Mouse (Mus musculus) layer of hippocampus, adult 2 months (tissue): ENCODE results near the gene Il18r1. TPM values are rescaled to one million over a fixed set of nuclear protein-coding genes. Genes with fewer than 3 reads are reported as not detected.

ENCODE experiments used
- DNase-seq, 2 experiments: peaks; one replicate each; pipeline ENCODE4 v3.0.0; 2022; ENCODE audit warnings: low spot score in 2 of 2
- H3K27ac ChIP-seq: fragments of 200-600 bp; 2 replicates; pipeline ENCODE4 v1.8.1; 2022
- H3K4me3 ChIP-seq: fragments of 200-600 bp; 2 replicates; pipeline ENCODE4 v1.8.1; 2022; ENCODE audit warnings: mild to moderate bottlenecking
- CTCF ChIP-seq: fragments of 200-600 bp; conservative IDR thresholded peaks from 2 replicates; pipeline ENCODE4 v1.8.1; 2022; ENCODE audit warnings: antibody characterized with exemption, mild to moderate bottlenecking, moderate library complexity
- total RNA-seq, 2 experiments: library from RNA; stranded (reverse); gene quantifications; 2 replicates each; pipeline ENCODE4 v1.2.3; 2021

The Il18r1 gene
- total RNA-seq, 2 experiments from 2014 or later = not detected

DNA sequence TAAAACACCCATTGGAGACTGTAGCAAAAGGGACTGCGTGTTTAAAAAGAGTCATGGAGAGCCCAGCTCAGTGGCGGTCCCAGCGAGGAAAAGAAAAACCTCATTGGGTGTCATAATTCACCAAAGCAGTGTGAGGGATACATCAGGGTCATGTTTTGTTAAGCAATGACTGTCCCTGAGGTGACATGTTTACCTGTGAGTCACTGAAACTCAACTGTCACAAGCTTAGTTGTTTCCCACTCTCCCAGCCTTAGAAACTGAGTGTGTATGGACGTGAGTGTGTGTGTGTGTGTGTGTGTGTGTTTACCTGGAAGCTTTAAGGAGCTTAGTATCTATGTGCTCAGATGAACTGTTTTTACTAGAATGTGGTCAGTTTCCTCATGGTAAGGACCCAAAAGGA is 2.0 kb downstream of the Il18r1 start:
- no peak for TF ChIP-seq CTCF

GRCm38 (mm10) chr1:40468805-40469204 is 3.5 kb downstream of the Il18r1 start:
- Histone ChIP-seq H3K4me3 (no peak overlapping the region), H3K27ac (no peak overlapping the region)
- TF ChIP-seq CTCF = no peak
- no peak for DNase-seq

More for the DNA sequence above, 2.0 kb downstream of the Il18r1 start:
- H3K27ac ChIP-seq = no peak overlapping the region
- no peak overlapping the region for H3K4me3 ChIP-seq
- DNase-seq = no peak

DNA sequence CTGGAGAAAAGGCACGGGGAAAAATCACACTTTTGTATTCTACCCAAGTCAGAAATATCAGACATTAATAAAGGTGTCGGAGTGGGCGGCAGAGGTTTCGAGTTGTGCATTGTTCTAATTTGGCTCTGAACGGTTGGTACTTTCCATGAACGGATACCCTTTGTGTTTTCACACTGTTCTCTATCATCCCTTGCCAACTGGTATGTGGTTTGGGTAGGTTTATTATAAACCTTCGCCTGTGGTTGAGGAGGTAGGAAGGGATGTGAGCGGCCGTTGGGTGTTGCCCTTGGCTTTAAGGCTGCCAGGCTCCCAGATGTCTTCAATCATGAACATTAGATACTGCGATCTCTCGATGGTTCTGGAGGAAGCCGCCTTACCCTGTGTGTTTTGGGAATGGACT is 4.5 kb downstream of the Il18r1 start:
- Histone ChIP-seq H3K27ac (no peak overlapping the region), H3K4me3 (no peak overlapping the region)
- TF ChIP-seq CTCF = no peak
- DNase-seq = no peak

DNA sequence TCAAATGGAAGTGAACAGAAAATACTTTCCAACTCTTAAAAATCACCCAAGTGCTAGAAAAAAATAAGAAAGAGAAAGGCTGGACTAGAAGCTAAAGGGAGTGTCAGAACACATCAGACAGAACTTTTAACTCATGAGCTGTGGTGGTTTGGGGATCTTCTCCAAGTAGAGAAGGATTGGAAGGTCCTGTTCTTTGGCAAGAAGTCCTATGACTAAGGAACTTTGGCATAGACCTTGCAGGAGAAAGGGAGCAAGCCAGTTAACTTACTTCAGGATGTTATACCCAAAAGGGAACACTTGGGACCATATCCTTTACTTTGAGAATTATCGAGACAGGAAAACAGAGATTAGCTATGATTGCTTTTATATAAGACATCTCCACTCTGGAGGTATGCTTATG is 7.0 kb downstream of the Il18r1 start:
- Histone ChIP-seq H3K27ac (no peak overlapping the region), H3K4me3 (no peak overlapping the region)
- no peak for DNase-seq
- TF ChIP-seq CTCF = no peak

- no peak overlapping the region for H3K4me3 ChIP-seq
- no peak for TF ChIP-seq CTCF
- no peak overlapping the region for H3K27ac ChIP-seq
- DNase-seq = no peak
Observed at GRCm38 (mm10) chr1:40473640-40474039, 8.3 kb downstream of the Il18r1 start.

DNA sequence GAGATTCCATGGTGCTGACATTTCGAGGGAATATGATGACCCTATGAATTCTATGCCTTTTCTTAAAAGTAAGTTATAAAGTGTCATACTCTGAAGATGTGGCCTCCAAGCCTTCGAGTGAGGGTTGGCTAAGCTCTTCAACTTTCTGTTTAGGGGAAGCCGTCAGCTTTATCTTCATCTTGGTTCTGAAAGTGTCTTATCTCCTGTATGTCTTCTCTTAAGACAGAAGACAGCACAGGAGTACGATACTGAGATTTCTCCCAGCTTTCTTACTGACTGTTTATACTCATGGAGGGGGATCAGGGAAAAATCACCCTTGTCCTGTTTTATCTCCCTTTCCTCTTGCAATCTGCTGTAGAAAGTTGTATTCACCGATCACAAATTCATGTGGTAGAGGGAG is 9.0 kb downstream of the Il18r1 start:
- DNase-seq = no peak
- H3K27ac ChIP-seq = no peak overlapping the region
- no peak for TF ChIP-seq CTCF
- no peak overlapping the region for H3K4me3 ChIP-seq

DNA sequence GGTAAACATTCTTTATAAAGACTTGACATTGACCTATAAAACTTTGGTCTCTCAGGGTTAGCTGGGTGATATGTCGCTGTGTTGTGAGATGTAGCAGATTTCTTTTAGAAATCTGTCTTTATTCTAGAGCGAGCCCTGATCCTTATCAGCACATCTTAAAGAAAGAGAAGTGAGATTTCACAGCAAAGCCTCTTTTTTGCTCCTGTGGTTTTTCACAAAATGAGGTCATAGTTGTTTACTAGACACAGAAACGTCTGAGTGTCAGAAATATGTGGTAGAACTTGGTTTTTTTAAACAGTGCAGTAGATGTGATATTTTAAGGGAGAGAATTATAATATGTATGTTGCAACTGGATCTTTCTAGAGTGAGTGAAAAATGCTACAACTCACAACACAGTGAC is 10.3 kb downstream of the Il18r1 start:
- TF ChIP-seq CTCF = no peak
- H3K4me3 ChIP-seq = no peak overlapping the region
- H3K27ac ChIP-seq = no peak overlapping the region
- DNase-seq = no peak

GRCm38 (mm10) chr1:40476756-40477155 is 11.4 kb downstream of the Il18r1 start:
- Histone ChIP-seq H3K4me3 (no peak overlapping the region), H3K27ac (no peak overlapping the region)
- TF ChIP-seq CTCF = no peak
- no peak for DNase-seq

- DNase-seq = no peak
- TF ChIP-seq CTCF = no peak
- Histone ChIP-seq H3K4me3 (no peak overlapping the region), H3K27ac (no peak overlapping the region)
Observed at GRCm38 (mm10) chr1:40479505-40479923, 14.2 kb downstream of the Il18r1 start.

DNA sequence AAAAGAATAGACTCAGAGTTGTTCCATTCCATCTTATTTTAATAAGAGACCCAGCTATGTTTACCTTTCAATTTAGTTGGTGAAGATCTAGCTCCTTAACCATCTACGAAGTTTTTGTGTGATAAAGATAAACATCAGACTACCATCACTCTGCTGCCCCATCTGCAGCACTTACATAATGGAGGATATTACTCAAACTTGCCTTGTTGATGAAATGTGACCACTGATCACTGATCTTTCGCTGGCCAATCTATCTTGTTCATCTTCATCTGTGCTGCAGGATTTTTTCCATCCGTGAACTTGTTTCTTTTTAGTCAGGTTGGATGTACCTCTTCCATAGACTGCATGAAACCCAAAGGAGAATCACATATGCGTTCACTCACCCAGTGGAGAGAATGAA is 29.2 kb downstream of the Il18r1 start:
- DNase-seq = no peak
- no peak for TF ChIP-seq CTCF
- no peak overlapping the region for H3K4me3 ChIP-seq
- no peak overlapping the region for H3K27ac ChIP-seq

- no peak for TF ChIP-seq CTCF
- DNase-seq = no peak
- H3K4me3 ChIP-seq = no peak overlapping the region
- H3K27ac ChIP-seq = no peak overlapping the region
Observed at GRCm38 (mm10) chr1:40499708-40500107, 34.4 kb downstream of the Il18r1 start.

DNA sequence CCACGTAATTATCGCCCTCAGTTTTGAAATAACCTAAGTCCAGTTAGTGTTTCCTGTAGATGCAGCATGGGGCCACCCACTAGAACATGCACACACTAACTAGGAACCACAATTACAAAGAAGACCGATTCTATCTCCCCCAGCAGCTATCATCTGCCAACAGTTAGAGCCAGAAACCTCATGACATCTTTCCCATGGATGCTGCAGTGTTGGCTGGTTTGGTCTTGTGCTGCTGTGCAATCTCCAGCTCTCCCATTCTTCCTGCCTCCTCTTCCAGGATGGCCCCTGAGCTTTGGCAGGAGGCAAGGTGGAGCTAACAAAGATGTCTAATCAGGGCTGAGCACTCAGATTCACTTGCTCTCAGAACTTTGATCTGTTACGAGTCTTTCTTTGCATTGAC is 35.8 kb downstream of the Il18r1 start:
- no peak overlapping the region for H3K4me3 ChIP-seq
- DNase-seq = no peak
- no peak overlapping the region for H3K27ac ChIP-seq
- no peak for TF ChIP-seq CTCF

GRCm38 (mm10) chr1:40501546-40502398 is 36.4 kb downstream of the Il18r1 start:
- DNase-seq = no peak
- no peak overlapping the region for H3K27ac ChIP-seq
- no peak for TF ChIP-seq CTCF
- H3K4me3 ChIP-seq = no peak overlapping the region

DNA sequence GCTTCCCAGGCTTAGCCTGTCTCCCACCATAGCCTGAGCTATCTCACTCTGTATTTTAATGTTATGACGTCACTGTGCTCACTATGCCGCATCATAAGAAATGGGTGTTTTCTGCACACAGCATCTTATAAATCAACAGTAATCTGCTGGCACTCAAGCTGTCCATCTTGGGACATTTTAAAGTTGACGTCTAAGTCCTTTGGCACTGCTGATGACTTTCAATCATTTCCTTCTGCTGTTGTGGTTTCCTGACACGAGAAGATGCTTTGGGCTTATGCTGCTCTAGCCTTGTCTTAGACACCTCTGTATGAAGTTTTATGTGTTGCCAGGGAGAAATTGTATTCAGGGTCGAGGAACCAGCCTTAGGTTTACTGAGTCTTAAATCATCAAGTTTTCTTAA is 39.2 kb downstream of the Il18r1 start:
- no peak overlapping the region for H3K27ac ChIP-seq
- H3K4me3 ChIP-seq = no peak overlapping the region
- no peak for DNase-seq
- no peak for TF ChIP-seq CTCF
